Mouse (Mus musculus): ENCODE results near the gene Gad2. TPM values are rescaled to one million over a fixed set of nuclear protein-coding genes. Genes with fewer than 3 reads are reported as not detected.

The Gad2 gene
- polyA plus RNA-seq, 1 experiment from 2014 or later = not detected

DNA sequence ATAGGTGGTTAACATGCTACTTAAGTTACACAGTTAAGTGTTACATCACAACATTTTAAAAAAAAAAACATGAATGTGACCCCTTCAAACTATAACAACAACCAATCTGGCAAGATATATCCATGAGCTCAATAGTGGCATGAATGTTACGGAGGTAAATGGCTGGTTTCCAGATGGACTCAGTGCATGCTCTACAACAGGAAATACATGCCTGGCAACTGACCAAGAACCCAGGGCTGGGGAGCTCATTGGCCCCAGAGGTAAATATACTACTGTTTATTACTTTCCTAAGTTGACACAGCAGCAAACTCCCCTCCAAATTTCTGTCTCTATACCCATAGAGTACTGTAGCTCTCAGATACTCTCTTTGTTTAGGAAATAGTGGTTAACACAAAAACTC, 26.4 kb downstream of the Gad2 start:
- 64% methylated on average over 1 of the region's 1 CpGs for WGBS (ENCODE audit: insufficient replicate concordance)
- Histone ChIP-seq H3K9ac (replicated peaks) (no peak overlapping the region), H3K27ac (ENCODE audit: low read depth) (no peak overlapping the region), H3K36me3 (replicated peaks; ENCODE audit: insufficient read depth, low read length) (no peaks in the 10 kb centered on the region), H3K9me3 (ENCODE audit: low read length) (no peaks in the 10 kb centered on the region), H3K4me1 (ENCODE audit: insufficient read depth) (no peaks in the 10 kb centered on the region), H3K27me3 (ENCODE audit: insufficient read depth, low read length) (no peaks in the 10 kb centered on the region), H3K4me3 (ENCODE audit: low read depth, low read length) (no peak overlapping the region), H3K4me2 (ENCODE audit: low read depth, low read length) (no peak overlapping the region)
- no peak for TF ChIP-seq CTCF (IDR thresholded peaks at IDR 0.05; ENCODE audit: low read depth)
- no peak for TF ChIP-seq EP300 (IDR thresholded peaks at IDR 0.05; ENCODE audit: low read depth)
- DNase-seq (no peak), ATAC-seq (no peak)

DNA sequence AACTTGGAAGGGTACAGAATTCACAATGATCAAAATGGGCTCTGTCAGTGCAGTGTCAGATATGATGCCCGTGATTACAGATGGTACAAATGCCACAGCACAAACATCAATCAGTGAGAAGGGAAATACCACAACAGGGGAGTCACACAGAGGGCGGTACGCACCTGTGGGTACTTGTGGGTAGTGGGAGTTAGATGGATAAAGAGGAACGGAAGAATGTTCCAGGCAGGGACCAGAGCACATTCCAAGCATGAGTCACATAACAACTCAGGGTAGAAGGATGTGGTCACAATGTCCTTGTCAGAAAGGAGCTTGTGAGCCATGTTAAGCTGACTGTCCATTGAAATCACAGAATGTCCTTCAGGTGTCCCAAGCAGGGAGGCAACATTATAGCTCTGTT, 29.8 kb downstream of the Gad2 start:
- no peaks in the 10 kb centered on the region for H3K9me3 ChIP-seq (ENCODE audit: low read length)
- H3K27ac ChIP-seq (ENCODE audit: low read depth) = no peak overlapping the region
- WGBS (ENCODE audit: insufficient replicate concordance) = 63% methylated on average over 4 of the region's 4 CpGs
- H3K9ac ChIP-seq (replicated peaks) = no peak overlapping the region
- ATAC-seq (no peak), DNase-seq (no peak)
- TF ChIP-seq EP300 (IDR thresholded peaks at IDR 0.05; ENCODE audit: low read depth) (no peak), CTCF (IDR thresholded peaks at IDR 0.05; ENCODE audit: low read depth) (no peak)
- no peak overlapping the region for H3K4me2 ChIP-seq (ENCODE audit: low read depth, low read length)
- no peaks in the 10 kb centered on the region for H3K4me1 ChIP-seq (ENCODE audit: insufficient read depth)
- H3K27me3 ChIP-seq (ENCODE audit: insufficient read depth, low read length) = no peaks in the 10 kb centered on the region
- no peak overlapping the region for H3K4me3 ChIP-seq (ENCODE audit: low read depth, low read length)
- H3K36me3 ChIP-seq (replicated peaks; ENCODE audit: insufficient read depth, low read length) = no peaks in the 10 kb centered on the region

DNA sequence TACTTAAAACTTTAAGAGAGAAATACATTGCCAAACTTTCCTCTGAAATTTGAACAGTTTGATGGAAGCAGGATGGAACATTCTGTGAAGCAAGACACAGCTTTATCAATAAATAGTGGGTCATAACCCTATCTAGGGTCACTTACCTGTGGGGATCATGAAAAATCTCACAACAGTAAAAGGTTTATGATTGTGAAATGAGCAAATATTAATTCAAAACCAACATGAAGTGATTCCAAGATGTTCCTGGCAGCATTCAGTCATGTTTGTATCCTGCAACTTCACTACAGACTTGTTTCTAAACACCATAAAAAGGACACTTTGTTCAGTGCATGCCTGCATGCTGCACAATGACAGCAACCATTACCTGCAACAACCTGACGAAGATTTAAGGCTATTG, 41.7 kb downstream of the Gad2 start:
- Histone ChIP-seq H3K27ac (ENCODE audit: low read depth) (no peak overlapping the region), H3K4me1 (ENCODE audit: insufficient read depth) (no peaks in the 10 kb centered on the region), H3K36me3 (replicated peaks; ENCODE audit: insufficient read depth, low read length) (no peaks in the 10 kb centered on the region), H3K27me3 (ENCODE audit: insufficient read depth, low read length) (no peaks in the 10 kb centered on the region), H3K9ac (replicated peaks) (no peak overlapping the region), H3K9me3 (ENCODE audit: low read length) (no peaks in the 10 kb centered on the region), H3K4me2 (ENCODE audit: low read depth, low read length) (no peak overlapping the region), H3K4me3 (ENCODE audit: low read depth, low read length) (no peak overlapping the region)
- ATAC-seq (no peak), DNase-seq (no peak)
- no peak for TF ChIP-seq EP300 (IDR thresholded peaks at IDR 0.05; ENCODE audit: low read depth)
- TF ChIP-seq CTCF (IDR thresholded peaks at IDR 0.05; ENCODE audit: low read depth) = no peak
- 63% methylated on average over 1 of the region's 1 CpGs for WGBS (ENCODE audit: insufficient replicate concordance)

DNA sequence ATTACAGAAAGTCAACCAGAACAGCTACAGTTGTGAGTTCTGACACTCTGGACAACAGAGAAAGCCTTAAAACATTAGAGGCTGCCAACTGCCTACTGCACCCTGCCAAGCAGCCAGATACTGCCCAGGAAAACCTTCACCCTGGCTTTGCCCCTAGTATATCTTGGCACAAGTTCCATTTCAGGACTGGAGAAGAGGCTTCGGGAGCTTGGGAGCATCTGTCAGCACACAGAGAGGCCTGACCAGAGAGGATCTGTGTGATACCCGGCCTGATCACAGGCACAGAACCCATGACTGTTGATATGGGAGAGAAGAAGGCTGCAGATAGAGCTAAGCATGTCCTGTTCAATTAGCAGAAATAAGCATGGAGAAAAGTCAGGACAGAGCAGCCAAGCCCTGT, 48.4 kb downstream of the Gad2 start:
- no peaks in the 10 kb centered on the region for H3K27me3 ChIP-seq (ENCODE audit: insufficient read depth, low read length)
- H3K36me3 ChIP-seq (replicated peaks; ENCODE audit: insufficient read depth, low read length) = no peaks in the 10 kb centered on the region
- H3K9me3 ChIP-seq (ENCODE audit: low read length) = no peaks in the 10 kb centered on the region
- 63% methylated on average over 2 of the region's 2 CpGs for WGBS (ENCODE audit: insufficient replicate concordance)
- no peak for ATAC-seq
- no peak overlapping the region for H3K27ac ChIP-seq (ENCODE audit: low read depth)
- H3K9ac ChIP-seq (replicated peaks) = no peak overlapping the region
- no peak overlapping the region for H3K4me2 ChIP-seq (ENCODE audit: low read depth, low read length)
- TF ChIP-seq CTCF (IDR thresholded peaks at IDR 0.05; ENCODE audit: low read depth) = no peak
- no peak for TF ChIP-seq EP300 (IDR thresholded peaks at IDR 0.05; ENCODE audit: low read depth)
- no peak overlapping the region for H3K4me3 ChIP-seq (ENCODE audit: low read depth, low read length)
- DNase-seq = no peak
- H3K4me1 ChIP-seq (ENCODE audit: insufficient read depth) = no peaks in the 10 kb centered on the region

GRCm38 (mm10) chr2:22671348-22671747, 49.3 kb downstream of the Gad2 start:
- WGBS (ENCODE audit: insufficient replicate concordance) = 22% methylated on average over 1 of the region's 1 CpGs
- no peak overlapping the region for H3K27ac ChIP-seq (ENCODE audit: low read depth)
- no peaks in the 10 kb centered on the region for H3K9me3 ChIP-seq (ENCODE audit: low read length)
- no peak for ATAC-seq
- H3K4me1 ChIP-seq (ENCODE audit: insufficient read depth) = no peaks in the 10 kb centered on the region
- no peak overlapping the region for H3K9ac ChIP-seq (replicated peaks)
- TF ChIP-seq CTCF (IDR thresholded peaks at IDR 0.05; ENCODE audit: low read depth) = no peak
- no peak for TF ChIP-seq EP300 (IDR thresholded peaks at IDR 0.05; ENCODE audit: low read depth)
- H3K36me3 ChIP-seq (replicated peaks; ENCODE audit: insufficient read depth, low read length) = no peaks in the 10 kb centered on the region
- DNase-seq = no peak
- H3K4me3 ChIP-seq (ENCODE audit: low read depth, low read length) = no peak overlapping the region
- no peaks in the 10 kb centered on the region for H3K27me3 ChIP-seq (ENCODE audit: insufficient read depth, low read length)
- H3K4me2 ChIP-seq (ENCODE audit: low read depth, low read length) = no peak overlapping the region

DNA sequence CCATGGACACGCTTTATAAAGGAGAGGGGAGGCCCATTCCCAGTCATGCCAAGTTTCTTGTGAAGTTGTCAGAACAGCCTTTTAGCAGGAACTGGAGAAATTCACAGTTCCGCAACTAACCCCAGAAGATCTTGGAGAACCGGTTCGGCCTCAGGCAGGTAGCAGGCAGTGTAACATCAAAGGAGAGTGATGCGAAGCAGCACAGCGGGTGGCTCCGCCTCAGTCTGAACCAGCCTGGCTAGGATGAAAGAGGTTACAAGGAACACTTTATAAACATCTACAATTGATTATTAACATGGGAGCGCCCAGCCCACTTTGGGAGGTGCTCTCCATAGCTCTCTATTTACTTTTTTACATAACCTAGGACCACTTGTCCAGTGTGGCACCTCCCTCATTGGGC, 55.1 kb downstream of the Gad2 start:
- ATAC-seq (no peak), DNase-seq (no peak)
- no peaks in the 10 kb centered on the region for H3K27me3 ChIP-seq (ENCODE audit: insufficient read depth, low read length)
- H3K27ac ChIP-seq (ENCODE audit: low read depth) = no peak overlapping the region
- H3K4me1 ChIP-seq (ENCODE audit: insufficient read depth) = no peaks in the 10 kb centered on the region
- no peak overlapping the region for H3K9ac ChIP-seq (replicated peaks)
- H3K9me3 ChIP-seq (ENCODE audit: low read length) = no peaks in the 10 kb centered on the region
- no peak overlapping the region for H3K4me3 ChIP-seq (ENCODE audit: low read depth, low read length)
- no peak overlapping the region for H3K4me2 ChIP-seq (ENCODE audit: low read depth, low read length)
- no peaks in the 10 kb centered on the region for H3K36me3 ChIP-seq (replicated peaks; ENCODE audit: insufficient read depth, low read length)
- 62% methylated on average over 8 of the region's 8 CpGs for whole genome bisulfite sequencing (ENCODE audit: insufficient replicate concordance)
- TF ChIP-seq EP300 (IDR thresholded peaks at IDR 0.05; ENCODE audit: low read depth) (no peak), CTCF (IDR thresholded peaks at IDR 0.05; ENCODE audit: low read depth) (no peak)

DNA sequence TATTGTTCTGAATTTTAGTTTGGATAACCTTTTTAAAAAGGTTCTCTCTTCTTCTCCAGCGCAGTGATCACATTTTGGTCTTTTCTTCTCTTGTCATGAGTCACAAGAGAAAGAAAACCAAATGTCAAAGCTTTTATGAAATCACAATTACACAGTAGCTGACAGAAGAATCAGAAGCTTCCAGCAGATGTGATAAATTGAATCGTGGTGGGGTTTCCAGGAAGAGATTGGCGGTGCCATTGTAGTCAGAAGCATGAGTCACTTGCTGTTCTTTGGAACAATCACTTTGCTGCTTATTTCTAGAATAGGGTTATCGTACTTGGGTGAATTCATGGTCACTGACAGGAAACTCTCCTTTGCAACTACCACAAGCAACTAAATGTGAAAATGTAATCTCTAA, 57.9 kb downstream of the Gad2 start:
- Histone ChIP-seq H3K4me3 (ENCODE audit: low read depth, low read length) (no peak overlapping the region), H3K27me3 (ENCODE audit: insufficient read depth, low read length) (no peaks in the 10 kb centered on the region), H3K4me2 (ENCODE audit: low read depth, low read length) (no peak overlapping the region), H3K9ac (replicated peaks) (no peak overlapping the region), H3K9me3 (ENCODE audit: low read length) (no peaks in the 10 kb centered on the region), H3K27ac (ENCODE audit: low read depth) (no peak overlapping the region), H3K36me3 (replicated peaks; ENCODE audit: insufficient read depth, low read length) (no peaks in the 10 kb centered on the region), H3K4me1 (ENCODE audit: insufficient read depth) (no peaks in the 10 kb centered on the region)
- 40% methylated on average over 4 of the region's 4 CpGs for WGBS (ENCODE audit: insufficient replicate concordance)
- DNase-seq (no peak), ATAC-seq (peak; percentile 35; the same call in 1 of the 2 replicates)
- TF ChIP-seq CTCF (IDR thresholded peaks at IDR 0.05; ENCODE audit: low read depth) (no peak), EP300 (IDR thresholded peaks at IDR 0.05; ENCODE audit: low read depth) (0 out of 2 replicates have a peak, but pooled peaks have one; percentile 7)

All from liver, postnatal 0 days (tissue).